Mouse (Mus musculus) megakaryocyte-erythroid progenitor cell, adult 5 weeks (primary cell): Measurements from ENCODE around the gene Ch25h. TPM values are rescaled to one million over a fixed set of nuclear protein-coding genes. Genes with fewer than 3 reads are reported as not detected.

Experiments
- polyA plus RNA-seq: library from polyadenylated mRNA; stranded (reverse); fragments of >175 nt; gene quantifications from 2 replicates; pipeline ENCODE4 v1.2.3, GENCODE M21; 2012

Gene Ch25h
- polyA plus RNA-seq = 0.13 TPM in 1 of 2 replicates, not detected in the other

DNA sequence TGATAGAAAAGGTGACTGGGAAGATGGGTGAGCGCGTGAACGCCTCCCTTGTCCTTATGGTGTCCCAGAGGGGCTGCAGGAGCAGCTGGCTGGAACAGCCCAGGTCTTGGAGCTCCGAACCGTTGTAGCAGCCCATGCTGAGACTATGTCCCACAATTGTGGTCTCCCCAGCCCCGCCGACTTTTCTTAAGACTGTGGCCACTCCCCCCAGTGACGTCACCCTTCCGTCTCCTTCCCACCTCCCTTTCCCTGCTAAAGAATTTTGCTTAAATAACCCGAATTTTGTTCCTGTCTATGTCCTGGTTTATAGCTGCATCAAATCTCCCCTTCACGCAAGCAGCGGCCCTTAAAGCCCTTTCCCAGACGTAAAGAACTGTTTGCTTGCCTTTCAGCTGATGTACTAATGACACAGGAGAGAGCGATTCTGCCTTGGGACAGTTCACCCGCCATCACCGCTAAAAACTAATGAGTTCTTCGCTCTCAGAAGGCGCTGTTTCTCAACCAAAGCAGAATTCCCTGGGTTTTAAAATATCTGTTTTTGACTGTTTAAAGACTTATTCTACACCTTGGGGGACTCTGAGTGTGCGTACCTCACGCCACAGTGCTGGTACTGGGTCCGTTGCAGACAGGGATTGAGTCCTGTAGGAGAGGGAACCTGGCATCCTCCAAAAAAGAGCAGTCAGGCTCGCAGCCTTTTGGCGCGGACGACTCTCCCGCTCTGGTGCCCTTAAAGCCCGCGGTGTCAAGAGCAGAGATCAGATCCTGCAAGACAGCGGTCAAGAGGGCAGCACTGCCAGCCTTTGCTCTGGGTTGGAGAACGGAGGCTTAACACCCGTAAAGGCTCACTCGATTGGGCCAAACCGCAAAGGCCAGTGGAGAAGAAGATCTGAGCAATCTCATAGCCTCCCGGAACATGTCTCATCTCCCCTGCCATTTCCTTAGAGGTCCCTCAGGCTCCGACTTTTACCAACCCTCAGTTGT, at the start of gene Ch25h:
Ch25h (minus strand) TSS at position 174 of the 981 bp plus-strand sequence.

Other genes with a start within 250 kb of the Ch25h start
- not detected in 2 replicates for gene Acta2, start 219.6 kb downstream of the Ch25h start, polyA plus RNA-seq
- gene Fas, start 184.5 kb downstream of the Ch25h start, polyA plus RNA-seq = 0.05 and 0.11 TPM in 2 replicates
- 1.9 and 2.0 TPM in 2 replicates for gene Lipa, start 52.3 kb upstream of the Ch25h start, polyA plus RNA-seq
- 0.61 and 0.97 TPM in 2 replicates for gene Ifit2, start 75.5 kb upstream of the Ch25h start, polyA plus RNA-seq
- 0.05 TPM in 1 of 2 replicates, not detected in the other for gene Ifit3, start 108.4 kb upstream of the Ch25h start, polyA plus RNA-seq
- 0.03 TPM in 1 of 2 replicates, not detected in the other for gene Ifit1bl1, start 126.8 kb upstream of the Ch25h start, polyA plus RNA-seq
- not detected in 2 replicates for gene Ifit3b, start 132.8 kb upstream of the Ch25h start, polyA plus RNA-seq
- gene Ifit1bl2, start 165.6 kb upstream of the Ch25h start, polyA plus RNA-seq = 0.22 TPM in 1 of 2 replicates, not detected in the other
- 0.04 and 0.22 TPM in 2 replicates for gene Ifit1, start 165.7 kb upstream of the Ch25h start, polyA plus RNA-seq